Mouse (Mus musculus) heart, embryonic 12.5 days (tissue): ENCODE data around the gene Ints12. TPM values are rescaled to one million over a fixed set of nuclear protein-coding genes. Genes with fewer than 3 reads are reported as not detected.

Experiments used
- ATAC-seq: fragments of 200-750 bp; cut with Nextera tagmentation; 2 replicates; pipeline ENCODE4 v1.8.0; 2017; ENCODE audit warnings: moderate TSS enrichment, moderate library complexity; ENCODE audit not compliant: insufficient number of reproducible peaks, low FRiP score
- H3K27ac ChIP-seq: fragments of 300-500 bp; sonication (generic); 2 replicates; pipeline ENCODE4 v1.5.1; 2016; ENCODE audit warnings: mild to moderate bottlenecking, moderate library complexity; ENCODE audit not compliant: poor library complexity, severe bottlenecking
- H3K27me3 ChIP-seq: fragments of 300-500 bp; sonication (generic); replicated peaks from 2 replicates; pipeline ENCODE4 v1.6.1; 2016; ENCODE audit warnings: mild to moderate bottlenecking, moderate library complexity
- H3K36me3 ChIP-seq: fragments of 300-500 bp; sonication (generic); 2 replicates; pipeline ENCODE4 v1.6.1; 2016; ENCODE audit warnings: mild to moderate bottlenecking, moderate library complexity
- H3K4me1 ChIP-seq: fragments of 300-500 bp; sonication (generic); replicated peaks from 2 replicates; pipeline ENCODE4 v1.6.1; 2016; ENCODE audit warnings: mild to moderate bottlenecking
- H3K4me2 ChIP-seq: fragments of 300-500 bp; sonication (generic); 2 replicates; pipeline ENCODE4 v1.6.1; 2016; ENCODE audit warnings: mild to moderate bottlenecking, moderate library complexity
- H3K4me3 ChIP-seq: fragments of 300-500 bp; sonication (generic); 2 replicates; pipeline ENCODE4 v1.5.1; 2016; ENCODE audit warnings: mild to moderate bottlenecking
- H3K9ac ChIP-seq: fragments of 300-500 bp; sonication (generic); 2 replicates; pipeline ENCODE4 v1.6.1; 2016; ENCODE audit warnings: mild to moderate bottlenecking, moderate library complexity
- H3K9me3 ChIP-seq: fragments of 300-500 bp; sonication (generic); replicated peaks from 2 replicates; pipeline ENCODE4 v1.6.1; 2016; ENCODE audit warnings: mild to moderate bottlenecking, moderate library complexity
- WGBS: fragments of 180-500 bp; shearing (Covaris S2); methylation state at CpG from one replicate; pipeline ENCODE4 v1.1.7; 2016; 5-methylcytosine and 5-hydroxymethylcytosine counted together
- polyA plus RNA-seq: library from polyadenylated mRNA; unstranded; fragments of >200 nt; fragmentation: Nextera tagmentation; extraction: Ambion mirVana; gene quantifications from 2 replicates; pipeline ENCODE4 v1.2.1, GENCODE M21; 2016

The Ints12 gene
- polyA plus RNA-seq, 1 experiment from 2014 or later: 14.3 TPM

- no peaks in the 10 kb centered on the region for H3K9me3 ChIP-seq
- WGBS: 89% methylated on average over 6 of the region's 6 CpGs
- H3K27me3 ChIP-seq: no peaks in the 10 kb centered on the region
- H3K4me3 ChIP-seq: no peak overlapping the region
- H3K9ac ChIP-seq: no peak overlapping the region
- peaks cover 32% of the 10 kb centered on the region for H3K36me3 ChIP-seq
- ATAC-seq: no peak
- no peak overlapping the region for H3K27ac ChIP-seq
- no peak overlapping the region for H3K4me2 ChIP-seq
- H3K4me1 ChIP-seq: no peaks in the 10 kb centered on the region
Measured at GRCm38 (mm10) chr3:133097936-133098335, 6.3 kb downstream of the Ints12 start.

DNA sequence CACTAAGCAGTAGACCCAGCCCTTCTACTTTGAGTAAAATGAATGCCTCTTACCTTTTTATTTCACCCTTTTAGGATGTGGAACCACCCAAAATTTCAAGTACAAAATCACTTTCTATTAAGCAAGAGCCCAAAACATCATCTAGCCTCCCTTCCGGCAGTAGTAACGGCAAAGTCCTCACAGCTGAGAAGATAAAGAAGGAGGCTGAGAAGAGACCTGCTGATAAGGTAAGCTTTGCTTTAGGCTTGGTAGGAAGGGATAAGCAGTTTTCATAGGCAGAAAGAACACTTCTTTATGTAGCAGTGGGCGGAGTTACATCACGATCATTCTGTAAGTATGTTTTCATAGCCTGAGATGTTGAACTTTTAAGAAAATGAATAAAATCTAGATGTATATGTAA is 6.7 kb downstream of the Ints12 start:
- no peak overlapping the region for H3K4me2 ChIP-seq
- peaks cover 33% of the 10 kb centered on the region for H3K36me3 ChIP-seq
- no peaks in the 10 kb centered on the region for H3K27me3 ChIP-seq
- H3K4me3 ChIP-seq: no peak overlapping the region
- no peaks in the 10 kb centered on the region for H3K4me1 ChIP-seq
- 77% methylated on average over 4 of the region's 4 CpGs for WGBS
- ATAC-seq: no peak
- no peaks in the 10 kb centered on the region for H3K9me3 ChIP-seq
- no peak overlapping the region for H3K9ac ChIP-seq
- H3K27ac ChIP-seq: no peak overlapping the region

- peaks cover 39% of the 10 kb centered on the region for H3K36me3 ChIP-seq
- no peak overlapping the region for H3K4me2 ChIP-seq
- no peaks in the 10 kb centered on the region for H3K27me3 ChIP-seq
- ATAC-seq: no peak
- H3K27ac ChIP-seq: no peak overlapping the region
- no peaks in the 10 kb centered on the region for H3K9me3 ChIP-seq
- H3K4me3 ChIP-seq: no peak overlapping the region
- WGBS: 89% methylated on average over 2 of the region's 2 CpGs
- H3K4me1 ChIP-seq: no peaks in the 10 kb centered on the region
- no peak overlapping the region for H3K9ac ChIP-seq
Measured at GRCm38 (mm10) chr3:133098909-133099308, 7.3 kb downstream of the Ints12 start.

DNA sequence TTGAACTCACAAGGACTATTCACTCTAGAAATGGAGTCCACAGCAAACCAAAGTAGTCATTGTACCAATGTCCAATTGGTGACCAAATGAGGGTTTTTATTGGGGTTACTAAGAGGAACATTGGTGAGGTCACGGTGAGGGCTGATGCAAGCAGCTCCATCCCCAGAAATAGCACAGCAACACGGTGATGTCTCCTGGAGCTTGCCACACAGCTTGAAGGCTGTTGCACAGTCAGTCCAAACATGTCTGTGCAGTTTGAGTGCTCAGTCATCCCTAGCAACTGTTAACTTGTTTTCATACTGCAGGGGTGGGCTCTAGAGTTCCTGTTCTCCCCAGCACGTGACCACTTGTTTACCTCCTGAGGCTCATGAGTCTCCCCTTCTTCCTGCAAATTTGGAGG is 12.1 kb downstream of the Ints12 start:
- no peak overlapping the region for H3K27ac ChIP-seq
- no peak for ATAC-seq
- no peak overlapping the region for H3K4me3 ChIP-seq
- no peak overlapping the region for H3K4me2 ChIP-seq
- peaks cover 61% of the 10 kb centered on the region for H3K36me3 ChIP-seq
- H3K9me3 ChIP-seq: no peaks in the 10 kb centered on the region
- 79% methylated on average over 3 of the region's 3 CpGs for WGBS
- H3K9ac ChIP-seq: no peak overlapping the region
- H3K27me3 ChIP-seq: no peaks in the 10 kb centered on the region
- no peaks in the 10 kb centered on the region for H3K4me1 ChIP-seq

GRCm38 (mm10) chr3:133104436-133104835 is 12.8 kb downstream of the Ints12 start:
- no peaks in the 10 kb centered on the region for H3K4me1 ChIP-seq
- no peak overlapping the region for H3K4me3 ChIP-seq
- H3K27ac ChIP-seq: no peak overlapping the region
- no peaks in the 10 kb centered on the region for H3K27me3 ChIP-seq
- ATAC-seq: no peak
- H3K36me3 ChIP-seq: peaks cover 63% of the 10 kb centered on the region
- H3K4me2 ChIP-seq: no peak overlapping the region
- WGBS: 93% methylated on average over 3 of the region's 3 CpGs
- H3K9me3 ChIP-seq: no peaks in the 10 kb centered on the region
- H3K9ac ChIP-seq: no peak overlapping the region

DNA sequence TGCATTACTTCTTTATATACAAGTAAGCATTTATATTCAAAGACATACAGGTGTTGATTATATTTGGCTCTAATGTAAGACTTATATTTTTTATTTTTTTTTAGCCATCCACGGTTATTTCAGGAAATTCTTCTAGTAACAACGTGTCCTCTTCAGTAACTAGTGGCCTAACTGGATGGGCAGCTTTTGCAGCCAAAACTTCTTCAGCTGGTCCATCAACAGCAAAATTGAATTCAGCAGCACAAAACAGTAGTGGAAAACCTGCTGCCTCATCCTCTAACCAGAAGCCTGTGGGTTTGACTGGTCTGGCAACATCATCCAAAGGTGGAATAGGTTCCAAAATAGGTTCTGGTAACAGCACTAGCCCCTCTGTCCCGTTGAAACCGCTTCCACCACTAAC is 17.1 kb downstream of the Ints12 start:
- H3K4me2 ChIP-seq: no peak overlapping the region
- peaks cover 42% of the 10 kb centered on the region for H3K36me3 ChIP-seq
- no peak for ATAC-seq
- no peak overlapping the region for H3K4me3 ChIP-seq
- no peaks in the 10 kb centered on the region for H3K4me1 ChIP-seq
- WGBS: 93% methylated on average over 4 of the region's 4 CpGs
- no peaks in the 10 kb centered on the region for H3K9me3 ChIP-seq
- no peaks in the 10 kb centered on the region for H3K27me3 ChIP-seq
- no peak overlapping the region for H3K27ac ChIP-seq
- no peak overlapping the region for H3K9ac ChIP-seq

- no peak overlapping the region for H3K4me2 ChIP-seq
- H3K9ac ChIP-seq: no peak overlapping the region
- peaks cover 34% of the 10 kb centered on the region for H3K36me3 ChIP-seq
- H3K27me3 ChIP-seq: no peaks in the 10 kb centered on the region
- WGBS: 86% methylated on average over 4 of the region's 4 CpGs
- no peaks in the 10 kb centered on the region for H3K9me3 ChIP-seq
- ATAC-seq: no peak
- no peaks in the 10 kb centered on the region for H3K4me1 ChIP-seq
- no peak overlapping the region for H3K4me3 ChIP-seq
- H3K27ac ChIP-seq: no peak overlapping the region
Measured at GRCm38 (mm10) chr3:133109844-133110243, 18.2 kb downstream of the Ints12 start.

- no peak overlapping the region for H3K4me2 ChIP-seq
- H3K9ac ChIP-seq: no peak overlapping the region
- peaks cover 21% of the 10 kb centered on the region for H3K36me3 ChIP-seq
- ATAC-seq: no peak
- no peaks in the 10 kb centered on the region for H3K27me3 ChIP-seq
- no peak overlapping the region for H3K27ac ChIP-seq
- no peaks in the 10 kb centered on the region for H3K9me3 ChIP-seq
- 30% methylated on average over 2 of the region's 2 CpGs for WGBS
- H3K4me1 ChIP-seq: no peaks in the 10 kb centered on the region
- H3K4me3 ChIP-seq: no peak overlapping the region
Measured at GRCm38 (mm10) chr3:133111741-133112140, 20.1 kb downstream of the Ints12 start.

GRCm38 (mm10) chr3:133113281-133113680 is 21.6 kb downstream of the Ints12 start:
- H3K36me3 ChIP-seq: peaks cover 12% of the 10 kb centered on the region
- H3K9ac ChIP-seq: no peak overlapping the region
- WGBS: 30% methylated on average over 1 of the region's 1 CpGs
- no peaks in the 10 kb centered on the region for H3K9me3 ChIP-seq
- no peaks in the 10 kb centered on the region for H3K27me3 ChIP-seq
- no peak overlapping the region for H3K27ac ChIP-seq
- no peaks in the 10 kb centered on the region for H3K4me1 ChIP-seq
- no peak overlapping the region for H3K4me2 ChIP-seq
- no peak for ATAC-seq
- H3K4me3 ChIP-seq: no peak overlapping the region

DNA sequence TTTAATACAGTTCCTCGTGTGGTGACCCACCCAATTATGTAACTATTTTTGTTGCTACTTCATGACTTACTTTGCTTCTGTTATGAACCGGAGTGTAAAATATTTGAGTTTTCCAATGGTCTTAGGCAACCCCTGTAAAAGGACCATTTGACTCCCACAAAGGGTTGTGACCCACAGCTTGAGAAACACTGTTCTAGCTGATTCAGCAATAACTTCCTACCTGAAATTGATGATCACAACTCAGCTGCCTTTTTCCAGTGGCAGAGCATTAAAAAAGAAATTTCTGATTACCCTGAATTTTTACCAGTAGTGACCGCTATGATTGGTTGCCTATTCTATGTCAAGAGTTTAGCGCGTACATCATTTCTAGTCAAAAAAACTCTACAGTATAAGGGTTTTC is 39.7 kb downstream of the Ints12 start:
- Histone ChIP-seq H3K27ac (no peak overlapping the region), H3K9me3 (no peaks in the 10 kb centered on the region), H3K9ac (no peak overlapping the region), H3K27me3 (no peaks in the 10 kb centered on the region), H3K4me1 (no peaks in the 10 kb centered on the region), H3K4me2 (no peak overlapping the region), H3K4me3 (no peak overlapping the region), H3K36me3 (no peaks in the 10 kb centered on the region)
- ATAC-seq: no peak
- 88% methylated on average over 5 of the region's 5 CpGs for WGBS

DNA sequence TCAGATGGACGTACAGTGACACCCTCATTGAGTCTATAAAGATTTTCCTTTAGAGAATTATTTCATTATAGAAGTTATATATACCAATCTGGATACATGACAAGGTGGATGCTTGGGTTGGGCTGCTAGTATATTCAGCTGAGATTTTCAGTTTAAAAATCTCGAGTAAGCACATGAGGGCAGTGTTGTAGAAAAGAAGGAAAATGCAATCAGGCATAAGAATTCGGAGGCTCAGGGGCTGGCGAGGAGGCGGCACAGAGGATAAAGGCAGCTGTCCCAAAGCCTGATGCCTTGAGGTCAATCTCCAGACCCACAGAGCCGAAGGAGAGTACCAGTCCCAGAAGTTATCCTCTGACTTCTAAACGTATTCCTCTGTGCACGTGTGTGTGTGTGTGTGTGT is 41.0 kb downstream of the Ints12 start:
- Histone ChIP-seq H3K4me3 (no peak overlapping the region), H3K36me3 (no peaks in the 10 kb centered on the region), H3K9ac (no peak overlapping the region), H3K4me1 (no peaks in the 10 kb centered on the region), H3K4me2 (no peak overlapping the region), H3K27me3 (no peaks in the 10 kb centered on the region), H3K27ac (no peak overlapping the region), H3K9me3 (no peaks in the 10 kb centered on the region)
- no peak for ATAC-seq
- WGBS: 76% methylated on average over 8 of the region's 8 CpGs

GRCm38 (mm10) chr3:133141877-133142276 is 50.2 kb downstream of the Ints12 start:
- Histone ChIP-seq H3K27me3 (no peaks in the 10 kb centered on the region), H3K9ac (no peak overlapping the region), H3K36me3 (no peaks in the 10 kb centered on the region), H3K27ac (no peak overlapping the region), H3K4me2 (no peak overlapping the region), H3K9me3 (no peaks in the 10 kb centered on the region), H3K4me1 (no peaks in the 10 kb centered on the region), H3K4me3 (no peak overlapping the region)
- WGBS: 80% methylated on average over 6 of the region's 6 CpGs
- no peak for ATAC-seq
